Mouse (Mus musculus) hindbrain, embryonic 14.5 days (tissue): ENCODE results near the gene Klhl20. TPM values are rescaled to one million over a fixed set of nuclear protein-coding genes. Genes with fewer than 3 reads are reported as not detected.

Experiments
- ATAC-seq: fragments of 200-750 bp; cut with Nextera tagmentation; 2 replicates; pipeline ENCODE4 v1.8.0; 2017; ENCODE audit warnings: moderate number of reproducible peaks, mild to moderate bottlenecking, moderate TSS enrichment, moderate library complexity; ENCODE audit not compliant: low FRiP score
- DNase-seq: peaks from one replicate; pipeline ENCODE4 v3.0.0-alpha.2; 2015; ENCODE audit warnings: low spot score
- H3K27ac ChIP-seq: fragments of 300-500 bp; sonication (generic); 2 replicates; pipeline ENCODE4 v1.5.1; 2014; ENCODE audit warnings: mild to moderate bottlenecking, moderate library complexity
- H3K27me3 ChIP-seq: fragments of 300-500 bp; sonication (generic); 2 replicates; pipeline ENCODE4 v1.6.1; 2014; ENCODE audit warnings: mild to moderate bottlenecking, low read length, mixed read lengths; ENCODE audit not compliant: control insufficient read depth, insufficient read depth
- H3K36me3 ChIP-seq: fragments of 300-500 bp; sonication (generic); replicated peaks from 2 replicates; pipeline ENCODE4 v1.6.1; 2014; ENCODE audit not compliant: control insufficient read depth, insufficient read depth
- H3K4me1 ChIP-seq: fragments of 300-500 bp; sonication (generic); replicated peaks from 2 replicates; pipeline ENCODE4 v1.6.1; 2014; ENCODE audit warnings: antibody characterized with exemption, low read length, mixed read lengths; ENCODE audit not compliant: control insufficient read depth, insufficient read depth
- H3K4me2 ChIP-seq: fragments of 300-500 bp; sonication (generic); replicated peaks from 2 replicates; pipeline ENCODE4 v1.6.1; 2014; ENCODE audit warnings: mild to moderate bottlenecking, moderate library complexity
- H3K4me3 ChIP-seq: fragments of 300-500 bp; sonication (generic); replicated peaks from 2 replicates; pipeline ENCODE4 v1.5.1; 2014; ENCODE audit warnings: mild to moderate bottlenecking, low read length
- H3K9ac ChIP-seq: fragments of 300-500 bp; sonication (generic); 2 replicates; pipeline ENCODE4 v1.6.1; 2014
- H3K9me3 ChIP-seq: fragments of 300-500 bp; sonication (generic); 2 replicates; pipeline ENCODE4 v1.6.1; 2016; ENCODE audit warnings: low read length; ENCODE audit not compliant: control insufficient read depth
- WGBS: fragments of 180-500 bp; shearing (Covaris S2); extraction: QIAGEN DNeasy Blood & Tissue Kit; methylation state at CpG from one replicate; pipeline ENCODE4 v1.1.7; 2014; 5-methylcytosine and 5-hydroxymethylcytosine counted together
- polyA plus RNA-seq: library from polyadenylated mRNA; unstranded; fragments of >200 nt; fragmentation: Nextera tagmentation; extraction: Ambion mirVana; gene quantifications from 2 replicates; pipeline ENCODE4 v1.2.1, GENCODE M21; 2014

The Klhl20 gene
- polyA plus RNA-seq, 1 experiment from 2014 or later: 20.3 TPM

- Histone ChIP-seq H3K4me2 (peak overlapping the region; percentile 66), H3K9me3 (no peaks in the 10 kb centered on the region), H3K27me3 (0 out of 2 replicates have a peak, but pooled peaks cover 4% of the 10 kb centered on the region), H3K27ac (no peak overlapping the region), H3K36me3 (no peaks in the 10 kb centered on the region), H3K4me1 (peaks cover 7% of the 10 kb centered on the region; the same call in 1 of the 2 replicates), H3K4me3 (peak overlapping the region; percentile 42), H3K9ac (peak overlapping the region; percentile 55; the same call in 1 of the 2 replicates)
- ATAC-seq (no peak), DNase-seq (no peak)
- 91% methylated on average over 7 of the region's 7 CpGs for WGBS
Measured at GRCm38 (mm10) chr1:161143216-161143615, 11.9 kb upstream of the Klhl20 start.

- no peaks in the 10 kb centered on the region for H3K36me3 ChIP-seq
- H3K4me1 ChIP-seq: peaks cover 7% of the 10 kb centered on the region; the same call in 1 of the 2 replicates
- no peak within 1 kb of the TSS for H3K27ac ChIP-seq
- ATAC-seq: peak; percentile 94
- H3K4me2 ChIP-seq: peak within 1 kb of the TSS; percentile 66
- H3K4me3 ChIP-seq: peak within 1 kb of the TSS; percentile 42
- DNase-seq: peak; percentile 58
- no peaks in the 10 kb centered on the region for H3K9me3 ChIP-seq
- WGBS: 3% methylated on average over 33 of the region's 33 CpGs
- 0 out of 2 replicates have a peak, but pooled peaks cover 4% of the 10 kb centered on the region for H3K27me3 ChIP-seq
- peak within 1 kb of the TSS; percentile 55 for H3K9ac ChIP-seq
Measured at GRCm38 (mm10) chr1:161142531-161143159, 11.3 kb upstream of the Klhl20 start, which contains the start of gene Ankrd45. TSS of gene Ankrd45 (plus strand) at chr1:161142691.

GRCm38 (mm10) chr1:161140026-161140762, 8.9 kb upstream of the Klhl20 start:
- ATAC-seq (no peak), DNase-seq (no peak)
- WGBS: 83% methylated on average over 9 of the region's 9 CpGs
- 0 out of 2 replicates have a peak, but pooled peaks cover 4% of the 10 kb centered on the region for H3K27me3 ChIP-seq
- H3K27ac ChIP-seq: no peak overlapping the region
- H3K9ac ChIP-seq: no peak overlapping the region
- no peak overlapping the region for H3K4me3 ChIP-seq
- no peak overlapping the region for H3K4me2 ChIP-seq
- H3K4me1 ChIP-seq: peaks cover 7% of the 10 kb centered on the region; the same call in 1 of the 2 replicates
- no peaks in the 10 kb centered on the region for H3K9me3 ChIP-seq
- no peaks in the 10 kb centered on the region for H3K36me3 ChIP-seq

- ATAC-seq (no peak), DNase-seq (no peak)
- Histone ChIP-seq H3K4me2 (no peak overlapping the region), H3K4me3 (no peak overlapping the region), H3K36me3 (no peaks in the 10 kb centered on the region), H3K9me3 (no peaks in the 10 kb centered on the region), H3K9ac (no peak overlapping the region), H3K4me1 (peaks cover 7% of the 10 kb centered on the region; the same call in 1 of the 2 replicates), H3K27me3 (0 out of 2 replicates have a peak, but pooled peaks cover 4% of the 10 kb centered on the region), H3K27ac (no peak overlapping the region)
- 90% methylated on average over 2 of the region's 2 CpGs for WGBS
Measured at GRCm38 (mm10) chr1:161139496-161139895, 8.2 kb upstream of the Klhl20 start.

- no peak overlapping the region for H3K4me3 ChIP-seq
- DNase-seq (no peak), ATAC-seq (no peak)
- no peak overlapping the region for H3K27ac ChIP-seq
- H3K9ac ChIP-seq: no peak overlapping the region
- H3K9me3 ChIP-seq: no peaks in the 10 kb centered on the region
- H3K4me1 ChIP-seq: peaks cover 16% of the 10 kb centered on the region
- 73% methylated on average over 1 of the region's 1 CpGs for WGBS
- H3K36me3 ChIP-seq: peaks cover 5% of the 10 kb centered on the region; the same call in 1 of the 2 replicates
- no peaks in the 10 kb centered on the region for H3K27me3 ChIP-seq
- H3K4me2 ChIP-seq: no peak overlapping the region
Measured at GRCm38 (mm10) chr1:161126461-161126860, 4.8 kb downstream of the Klhl20 start.

- Histone ChIP-seq H3K36me3 (peaks cover 9% of the 10 kb centered on the region; the same call in 1 of the 2 replicates), H3K4me3 (no peak overlapping the region), H3K27ac (no peak overlapping the region), H3K4me2 (no peak overlapping the region), H3K9me3 (no peaks in the 10 kb centered on the region), H3K4me1 (0 out of 2 replicates have a peak, but pooled peaks cover 2% of the 10 kb centered on the region), H3K9ac (no peak overlapping the region), H3K27me3 (no peaks in the 10 kb centered on the region)
- 88% methylated on average over 10 of the region's 10 CpGs for WGBS
- ATAC-seq (no peak), DNase-seq (no peak)
Measured at GRCm38 (mm10) chr1:161122661-161123418, 8.5 kb downstream of the Klhl20 start.

GRCm38 (mm10) chr1:161114591-161114990, 16.7 kb downstream of the Klhl20 start:
- DNase-seq (no peak), ATAC-seq (no peak)
- H3K4me3 ChIP-seq: no peak overlapping the region
- no peak overlapping the region for H3K27ac ChIP-seq
- no peak overlapping the region for H3K4me2 ChIP-seq
- H3K4me1 ChIP-seq: no peaks in the 10 kb centered on the region
- H3K36me3 ChIP-seq: peaks cover under 1% of the 10 kb centered on the region
- no peak overlapping the region for H3K9ac ChIP-seq
- no peaks in the 10 kb centered on the region for H3K9me3 ChIP-seq
- H3K27me3 ChIP-seq: no peaks in the 10 kb centered on the region

- ATAC-seq (no peak), DNase-seq (no peak)
- H3K27ac ChIP-seq: no peak overlapping the region
- H3K4me3 ChIP-seq: no peak overlapping the region
- no peak overlapping the region for H3K4me2 ChIP-seq
- H3K36me3 ChIP-seq: peaks cover 37% of the 10 kb centered on the region
- no peaks in the 10 kb centered on the region for H3K27me3 ChIP-seq
- H3K9me3 ChIP-seq: no peaks in the 10 kb centered on the region
- 84% methylated on average over 8 of the region's 8 CpGs for WGBS
- H3K9ac ChIP-seq: no peak overlapping the region
- no peaks in the 10 kb centered on the region for H3K4me1 ChIP-seq
Measured at GRCm38 (mm10) chr1:161109216-161109615, 22.1 kb downstream of the Klhl20 start.

- Histone ChIP-seq H3K27me3 (no peaks in the 10 kb centered on the region), H3K9ac (no peak overlapping the region), H3K36me3 (peaks cover 62% of the 10 kb centered on the region), H3K4me1 (no peaks in the 10 kb centered on the region), H3K4me3 (no peak overlapping the region), H3K4me2 (no peak overlapping the region), H3K27ac (no peak overlapping the region), H3K9me3 (no peaks in the 10 kb centered on the region)
- ATAC-seq: no peak
- no peak for DNase-seq
- 79% methylated on average over 1 of the region's 1 CpGs for WGBS
Measured at GRCm38 (mm10) chr1:161103842-161104241, 27.5 kb downstream of the Klhl20 start.
